Mouse (Mus musculus) small intestine, adult 2 months (tissue): ENCODE measurements around the gene Tmem125. TPM values are rescaled to one million over a fixed set of nuclear protein-coding genes. Genes with fewer than 3 reads are reported as not detected.
A peak's percentile ranks its signal among the peaks of the same experiment; 100 is the strongest.

ENCODE experiments used
- H3K27ac ChIP-seq: fragments of 200-500 bp; 2 replicates; pipeline ENCODE4 v1.5.1; 2012; ENCODE audit warnings: low read depth, low read length, control low read depth, inconsistent platforms; ENCODE audit not compliant: insufficient read depth
- H3K27me3 ChIP-seq: fragments of 200-500 bp; 2 replicates; pipeline ENCODE4 v1.6.1; 2012; ENCODE audit warnings: mild to moderate bottlenecking, moderate library complexity, low read length, inconsistent platforms; ENCODE audit not compliant: control insufficient read depth, insufficient read depth
- H3K36me3 ChIP-seq: fragments of 200-500 bp; 2 replicates; pipeline ENCODE4 v1.6.1; 2012; ENCODE audit warnings: mild to moderate bottlenecking, low read length, control low read depth, inconsistent platforms; ENCODE audit not compliant: control insufficient read depth, insufficient read depth
- H3K4me1 ChIP-seq: fragments of 200-500 bp; 2 replicates; pipeline ENCODE4 v1.6.1; 2012; ENCODE audit warnings: low read length, inconsistent platforms, mixed read lengths; ENCODE audit not compliant: control insufficient read depth, insufficient read depth, insufficient read length
- H3K4me3 ChIP-seq: fragments of 200-500 bp; 2 replicates; pipeline ENCODE4 v1.5.1; 2012; ENCODE audit warnings: low read depth, mild to moderate bottlenecking, control low read depth, inconsistent platforms, low read length, moderate library complexity
- CTCF ChIP-seq: fragments of 200-500 bp; IDR thresholded peaks from 2 replicates; pipeline ENCODE4 v1.5.1; 2012; ENCODE audit warnings: low read depth, mild to moderate bottlenecking, control low read depth, inconsistent platforms, low read length, moderate library complexity, mixed read lengths; ENCODE audit not compliant: insufficient replicate concordance, insufficient read length; ENCODE audit errors: extremely low read depth
- POLR2A ChIP-seq: fragments of 200-500 bp; IDR thresholded peaks from 2 replicates; pipeline ENCODE4 v1.6.1; 2012; ENCODE audit warnings: low read depth, mild to moderate bottlenecking, control low read depth, inconsistent platforms, low read length, moderate library complexity
- WGBS: fragments of 180-500 bp; shearing (Covaris S2); methylation state at CpG from one replicate; pipeline ENCODE4 v1.1.7; 2018; 5-methylcytosine and 5-hydroxymethylcytosine counted together
- polyA plus RNA-seq: library from polyadenylated mRNA; depleted of rRNA; stranded (reverse); fragments of >200 nt; gene quantifications from 2 replicates; pipeline ENCODE4 v1.2.3, GENCODE M21; 2012

Gene Tmem125
- polyA plus RNA-seq, 1 experiment: 68.8 TPM

- 39% methylated on average over 14 of the region's 14 CpGs for WGBS
- Histone ChIP-seq H3K27ac (peak overlapping the region; percentile 88), H3K36me3 (0 out of 2 replicates have a peak, but pooled peaks cover 1% of the 10 kb centered on the region), H3K4me1 (peaks cover 12% of the 10 kb centered on the region), H3K4me3 (peak overlapping the region; percentile 67), H3K27me3 (no peaks in the 10 kb centered on the region)
- TF ChIP-seq POLR2A: no peak
- no peak for TF ChIP-seq CTCF
These were observed 740 bp upstream of the Tmem125 start for GRCm38 (mm10) chr4:118544441-118545127.

- H3K36me3 ChIP-seq: 0 out of 2 replicates have a peak, but pooled peaks cover 1% of the 10 kb centered on the region
- H3K4me1 ChIP-seq: peaks cover 12% of the 10 kb centered on the region
- WGBS: 5% methylated on average over 13 of the region's 13 CpGs
- peak overlapping the region; percentile 96 for H3K27ac ChIP-seq
- peak overlapping the region; percentile 67 for H3K4me3 ChIP-seq
- no peaks in the 10 kb centered on the region for H3K27me3 ChIP-seq
- TF ChIP-seq POLR2A: no peak
- no peak for TF ChIP-seq CTCF
These were observed 700 bp downstream of the Tmem125 start for GRCm38 (mm10) chr4:118543158-118543530.

- no peak for TF ChIP-seq POLR2A
- no peak for TF ChIP-seq CTCF
- Histone ChIP-seq H3K4me1 (peaks cover 12% of the 10 kb centered on the region), H3K36me3 (0 out of 2 replicates have a peak, but pooled peaks cover 1% of the 10 kb centered on the region), H3K27ac (peak overlapping the region; percentile 96; the same call in 1 of the 2 replicates), H3K4me3 (peak overlapping the region; percentile 67), H3K27me3 (no peaks in the 10 kb centered on the region)
- 49% methylated on average over 9 of the region's 9 CpGs for WGBS
These were observed 1.2 kb downstream of the Tmem125 start for GRCm38 (mm10) chr4:118542510-118543157.

GRCm38 (mm10) chr4:118539904-118540303, 3.9 kb downstream of the Tmem125 start:
- WGBS: 67% methylated on average over 10 of the region's 10 CpGs
- Histone ChIP-seq H3K27ac (no peak overlapping the region), H3K4me3 (no peak overlapping the region), H3K4me1 (peaks cover 11% of the 10 kb centered on the region), H3K27me3 (no peaks in the 10 kb centered on the region), H3K36me3 (0 out of 2 replicates have a peak, but pooled peaks cover 1% of the 10 kb centered on the region)
- TF ChIP-seq CTCF (no peak), POLR2A (no peak)

DNA sequence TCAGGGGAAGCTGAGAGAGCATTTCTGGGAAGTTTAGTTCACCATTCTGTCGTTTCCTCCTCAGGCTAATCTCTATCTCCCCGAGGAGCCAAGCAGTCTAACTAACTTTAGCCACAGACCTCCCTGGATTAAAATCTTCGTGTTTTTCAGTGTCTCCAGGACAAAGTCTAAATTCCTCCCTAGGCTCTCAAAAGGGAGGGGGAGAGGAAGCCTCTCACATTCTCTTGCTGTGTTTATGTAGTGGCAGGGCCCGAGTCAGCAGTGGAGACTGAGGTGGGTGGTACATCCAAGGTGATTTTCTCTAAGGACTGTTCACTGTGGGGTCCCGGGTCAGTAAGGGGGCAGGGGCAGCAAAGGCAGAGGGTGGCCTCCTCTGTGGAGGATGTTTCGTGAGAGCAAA, 6.0 kb downstream of the Tmem125 start:
- peaks cover 5% of the 10 kb centered on the region for H3K4me1 ChIP-seq
- 0 out of 2 replicates have a peak, but pooled peaks cover 1% of the 10 kb centered on the region for H3K36me3 ChIP-seq
- no peak for TF ChIP-seq POLR2A
- TF ChIP-seq CTCF: no peak
- no peaks in the 10 kb centered on the region for H3K27me3 ChIP-seq
- 25% methylated on average over 6 of the region's 6 CpGs for WGBS
- H3K4me3 ChIP-seq: no peak overlapping the region
- no peak overlapping the region for H3K27ac ChIP-seq

DNA sequence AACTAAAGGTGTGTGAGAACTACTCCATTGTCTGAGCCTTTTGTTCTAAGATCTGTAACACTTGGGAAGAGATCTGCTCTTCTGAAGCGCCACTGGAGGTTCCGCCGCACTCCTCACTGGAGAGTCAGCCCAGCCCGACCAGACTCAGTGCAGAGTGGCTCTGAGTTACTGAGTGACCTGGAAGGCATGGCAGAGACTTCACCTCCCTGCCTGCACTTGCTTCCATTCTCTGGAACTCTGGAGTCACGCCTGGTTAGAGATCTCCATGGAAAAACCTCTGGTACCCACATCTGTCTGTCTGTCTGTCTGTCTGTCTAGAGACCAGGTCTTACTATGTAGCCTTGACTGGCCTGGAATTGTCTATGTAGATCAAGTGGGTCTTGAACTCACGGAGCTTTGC, 8.2 kb downstream of the Tmem125 start:
- no peaks in the 10 kb centered on the region; the same call in 1 of the 2 replicates for H3K4me1 ChIP-seq
- peaks cover 2% of the 10 kb centered on the region; the same call in 1 of the 2 replicates for H3K36me3 ChIP-seq
- no peak overlapping the region for H3K4me3 ChIP-seq
- TF ChIP-seq POLR2A: no peak
- TF ChIP-seq CTCF: no peak
- H3K27me3 ChIP-seq: no peaks in the 10 kb centered on the region
- no peak overlapping the region for H3K27ac ChIP-seq
- 89% methylated on average over 6 of the region's 6 CpGs for WGBS

DNA sequence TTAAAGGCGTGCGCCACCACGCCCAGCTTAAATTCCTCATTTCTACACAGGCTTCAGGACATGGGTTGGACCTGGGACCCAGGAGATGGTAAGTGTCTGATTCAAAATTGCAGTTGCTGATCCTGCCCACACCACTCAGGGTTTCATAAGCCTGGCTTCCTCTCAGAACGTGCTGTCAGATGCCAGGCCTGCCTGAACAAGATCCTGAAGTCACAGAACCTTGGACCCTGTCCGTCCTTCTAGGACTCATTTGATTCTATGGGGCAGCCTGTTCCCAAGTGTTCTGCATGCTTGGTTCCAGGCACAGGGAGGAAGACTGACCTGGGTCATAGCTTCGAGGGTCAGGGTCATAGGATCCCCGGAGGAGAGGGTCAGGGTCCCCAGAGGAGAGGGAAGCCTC, 10.2 kb downstream of the Tmem125 start:
- peaks cover 4% of the 10 kb centered on the region for H3K4me1 ChIP-seq
- H3K27ac ChIP-seq: no peak overlapping the region
- 75% methylated on average over 7 of the region's 7 CpGs for WGBS
- TF ChIP-seq CTCF (no peak), POLR2A (no peak)
- peaks cover 13% of the 10 kb centered on the region for H3K36me3 ChIP-seq
- H3K27me3 ChIP-seq: no peaks in the 10 kb centered on the region
- H3K4me3 ChIP-seq: no peak overlapping the region
